Mouse (Mus musculus): ENCODE results near the gene A530032D15Rik. TPM values are rescaled to one million over a fixed set of nuclear protein-coding genes. Genes with fewer than 3 reads are reported as not detected.
"Not testable (repeated sequence)": the region's sequence is repeated elsewhere in the genome, so short reads cannot be mapped to it uniquely, and the experiment has no call there.

Gene A530032D15Rik
- total RNA-seq (2021), result not detected
- long read RNA-seq, result 0 reads

GRCm38 (mm10) chr1:85109753-85110152 lies at the start of gene A530032D15Rik:
Gene A530032D15Rik, minus strand, starts transcription at chr1:85109853.
- DNase-seq (ENCODE audit: low spot score in 2 of 2), result not testable (repeated sequence)

GRCm38 (mm10) chr1:85155151-85155550 lies 45.5 kb upstream of the A530032D15Rik start:
- DNase-seq (ENCODE audit: low spot score in 2 of 2), result not testable (repeated sequence)

GRCm38 (mm10) chr1:85133671-85134070 lies 24.0 kb upstream of the A530032D15Rik start:
- not testable (repeated sequence) for DNase-seq (ENCODE audit: low spot score in 2 of 2)

DNA sequence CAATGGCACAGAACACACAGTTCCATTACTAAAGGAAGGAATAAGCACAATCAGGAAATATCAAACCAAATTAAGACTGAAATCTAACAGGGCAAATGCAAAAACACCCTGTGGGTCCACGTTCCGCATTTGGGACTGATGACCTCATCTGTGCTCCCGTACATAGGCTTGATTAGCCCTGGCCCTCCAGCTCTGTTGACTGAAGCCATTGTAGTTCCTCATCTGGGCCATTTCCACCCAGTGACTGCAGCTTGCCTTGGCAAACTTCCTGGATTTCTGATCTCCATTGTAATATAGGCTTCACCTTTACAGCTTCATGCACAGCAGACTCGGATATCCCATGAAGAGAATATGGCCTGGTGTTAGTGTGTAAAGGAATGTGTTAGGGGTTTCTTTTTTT lies 12.2 kb upstream of the A530032D15Rik start:
- DNase-seq (ENCODE audit: low spot score in 2 of 2), result not testable (repeated sequence)

- DNase-seq (ENCODE audit: low spot score in 2 of 2), result not testable (repeated sequence)
Measured at GRCm38 (mm10) chr1:85118341-85118740, 8.7 kb upstream of the A530032D15Rik start.

DNA sequence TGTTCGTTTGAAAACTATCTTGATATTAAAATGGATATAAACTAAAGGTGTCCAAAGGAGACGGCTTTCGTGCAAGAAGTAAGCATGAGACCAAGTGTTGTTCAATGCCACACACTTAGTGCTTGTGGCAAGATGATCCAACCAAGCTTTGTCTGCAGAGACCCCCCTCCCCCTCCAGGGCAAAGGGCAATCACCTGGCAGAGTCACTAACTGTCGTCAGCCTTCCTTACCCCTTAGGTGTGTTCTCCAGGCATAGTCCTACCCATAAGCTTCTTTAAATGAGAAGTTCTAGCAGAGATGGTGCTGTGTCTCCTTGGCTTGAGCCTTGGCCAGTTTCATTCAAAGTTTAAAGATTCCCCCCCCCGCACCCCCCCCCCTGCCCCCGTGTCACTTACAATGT lies 7.9 kb upstream of the A530032D15Rik start:
- DNase-seq (ENCODE audit: low spot score in 2 of 2), result not testable (repeated sequence)

- peak; percentile 47 to 54 for DNase-seq (ENCODE audit: low spot score in 2 of 2)
Measured at GRCm38 (mm10) chr1:85114666-85115402, 5.2 kb upstream of the A530032D15Rik start.

DNA sequence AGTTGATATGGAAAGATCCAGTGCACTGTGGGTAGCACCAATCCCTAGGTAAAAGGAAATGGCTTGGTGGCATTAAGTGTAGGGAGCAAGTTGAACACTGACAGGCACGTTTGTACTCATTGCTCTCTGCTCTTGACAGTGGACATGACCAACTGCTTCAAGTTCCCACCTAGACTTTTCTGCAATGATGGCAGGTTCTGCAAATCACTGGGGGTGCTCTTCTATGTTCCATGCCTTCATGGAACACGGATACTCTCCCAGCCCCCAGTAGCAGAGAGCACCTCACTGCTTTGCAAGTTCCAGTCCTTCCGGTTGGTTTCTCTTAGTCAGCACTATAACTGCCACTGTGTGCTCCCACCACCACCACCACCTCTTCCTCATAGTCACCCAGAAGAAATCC lies 4.4 kb upstream of the A530032D15Rik start:
- DNase-seq (ENCODE audit: low spot score in 2 of 2), result not testable (repeated sequence)

- not testable (repeated sequence) for DNase-seq (ENCODE audit: low spot score in 2 of 2)
Measured at GRCm38 (mm10) chr1:85112889-85113288, 3.2 kb upstream of the A530032D15Rik start.

GRCm38 (mm10) chr1:85112266-85112665 lies 2.6 kb upstream of the A530032D15Rik start:
- not testable (repeated sequence) for DNase-seq (ENCODE audit: low spot score in 2 of 2)

GRCm38 (mm10) chr1:85111572-85111971 lies 1.9 kb upstream of the A530032D15Rik start:
- DNase-seq (ENCODE audit: low spot score in 2 of 2), result not testable (repeated sequence)

GRCm38 (mm10) chr1:85110876-85111275 lies 1.2 kb upstream of the A530032D15Rik start:
- DNase-seq (ENCODE audit: low spot score in 2 of 2), result not testable (repeated sequence)

DNA sequence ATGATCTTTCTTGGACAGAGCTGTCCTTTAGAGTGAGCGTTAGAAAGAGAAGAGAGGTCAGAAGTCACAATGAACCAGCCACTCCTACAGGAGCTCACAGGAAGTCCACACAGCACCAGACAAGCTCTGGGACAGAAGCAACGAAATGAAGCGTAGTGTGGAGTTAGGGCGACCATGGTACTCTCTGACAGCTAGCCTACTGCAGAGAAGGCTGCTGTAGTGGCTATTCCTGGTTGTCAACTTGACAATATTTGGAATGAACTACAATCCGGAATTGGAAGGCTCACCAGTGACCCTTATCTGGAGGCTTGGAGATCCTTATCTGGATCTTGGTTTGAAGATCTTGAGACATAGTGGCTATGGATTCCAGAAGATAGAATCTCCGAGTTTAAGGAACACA lies 3.6 kb downstream of the A530032D15Rik start:
- DNase-seq (ENCODE audit: low spot score in 2 of 2), result not testable (repeated sequence)

GRCm38 (mm10) chr1:85105336-85105735 lies 4.3 kb downstream of the A530032D15Rik start:
- not testable (repeated sequence) for DNase-seq (ENCODE audit: low spot score in 2 of 2)

GRCm38 (mm10) chr1:85101754-85102153 lies 7.9 kb downstream of the A530032D15Rik start:
- DNase-seq (ENCODE audit: low spot score in 2 of 2), result not testable (repeated sequence)

GRCm38 (mm10) chr1:85099864-85100263 lies 9.8 kb downstream of the A530032D15Rik start, which contains the start of gene Gm10553:
Gene Gm10553, plus strand, starts transcription at chr1:85100164.
- not testable (repeated sequence) for DNase-seq (ENCODE audit: low spot score in 2 of 2)

DNA sequence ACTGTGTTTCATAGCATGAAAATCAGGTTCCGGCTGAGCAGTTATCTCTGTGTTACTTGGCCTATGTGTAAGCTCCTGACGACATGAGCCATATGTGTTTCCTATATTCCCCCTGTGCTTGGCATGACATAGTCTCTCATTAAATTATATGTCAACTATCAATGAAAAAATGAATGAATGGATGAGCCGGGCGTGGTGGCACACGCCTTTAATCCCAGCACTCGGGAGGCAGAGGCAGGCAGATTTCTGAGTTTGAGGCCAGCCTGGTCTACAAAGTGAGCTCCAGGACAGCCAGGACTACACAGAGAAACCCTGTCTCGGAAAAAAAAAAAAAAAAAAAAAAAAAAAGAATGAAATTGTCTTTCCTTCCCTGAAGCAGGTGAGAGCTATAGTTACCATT lies 10.6 kb downstream of the A530032D15Rik start:
- DNase-seq (ENCODE audit: low spot score in 2 of 2), result not testable (repeated sequence)

- DNase-seq (ENCODE audit: low spot score in 2 of 2), result not testable (repeated sequence)
Measured at GRCm38 (mm10) chr1:85093011-85093572, 16.6 kb downstream of the A530032D15Rik start.

GRCm38 (mm10) chr1:85092169-85092568 lies 17.5 kb downstream of the A530032D15Rik start:
- DNase-seq (ENCODE audit: low spot score in 2 of 2), result not testable (repeated sequence)

DNA sequence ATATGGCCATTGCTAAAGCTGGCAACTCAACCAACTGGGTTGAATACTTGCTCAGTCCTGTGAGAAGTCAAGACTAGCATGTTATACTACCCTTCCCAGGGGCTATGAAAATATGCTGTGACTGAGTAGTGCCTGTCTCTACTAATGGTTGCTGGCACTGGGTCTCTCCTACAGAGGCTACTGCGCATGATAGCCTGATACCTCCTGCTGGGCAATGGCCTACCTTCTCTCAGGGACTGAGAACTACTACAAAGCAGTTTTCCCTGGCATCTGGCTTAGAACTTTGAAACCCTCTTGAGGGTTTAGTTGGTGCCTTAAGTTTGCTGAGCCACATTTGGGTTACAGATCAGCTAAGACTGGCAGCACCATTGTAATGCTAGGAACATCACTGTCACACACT lies 23.4 kb downstream of the A530032D15Rik start:
- DNase-seq (ENCODE audit: low spot score in 2 of 2), result not testable (repeated sequence)

- DNase-seq (ENCODE audit: low spot score in 2 of 2), result not testable (repeated sequence)
Measured at GRCm38 (mm10) chr1:85084803-85085202, 24.9 kb downstream of the A530032D15Rik start.

- DNase-seq (ENCODE audit: low spot score in 2 of 2), result not testable (repeated sequence)
Measured at GRCm38 (mm10) chr1:85073099-85073498, 36.6 kb downstream of the A530032D15Rik start.
